Mouse (Mus musculus) heart, embryonic 15.5 days (tissue): ENCODE results near the gene Tada2b. TPM values are rescaled to one million over a fixed set of nuclear protein-coding genes. Genes with fewer than 3 reads are reported as not detected.

ENCODE experiments used
- ATAC-seq: fragments of 200-750 bp; cut with Nextera tagmentation; replicated peaks from 2 replicates; pipeline ENCODE4 v1.8.0; 2017; ENCODE audit warnings: low read depth, moderate TSS enrichment; ENCODE audit not compliant: insufficient number of reproducible peaks, insufficient read depth, low FRiP score
- H3K27ac ChIP-seq: fragments of 300-500 bp; sonication (generic); 2 replicates; pipeline ENCODE4 v1.5.1; 2015; ENCODE audit warnings: mild to moderate bottlenecking, inconsistent platforms
- H3K27me3 ChIP-seq: fragments of 300-500 bp; sonication (generic); 2 replicates; pipeline ENCODE4 v1.6.1; 2015; ENCODE audit warnings: inconsistent platforms
- H3K36me3 ChIP-seq: fragments of 300-500 bp; sonication (generic); 2 replicates; pipeline ENCODE4 v1.6.1; 2015; ENCODE audit warnings: mild to moderate bottlenecking, inconsistent platforms
- H3K4me1 ChIP-seq: fragments of 300-500 bp; sonication (generic); replicated peaks from 2 replicates; pipeline ENCODE4 v1.6.1; 2015; ENCODE audit warnings: inconsistent platforms
- H3K4me2 ChIP-seq: fragments of 300-500 bp; sonication (generic); 2 replicates; pipeline ENCODE4 v1.6.1; 2015; ENCODE audit warnings: inconsistent platforms, mild to moderate bottlenecking, moderate library complexity
- H3K4me3 ChIP-seq: fragments of 300-500 bp; sonication (generic); 2 replicates; pipeline ENCODE4 v1.5.1; 2015; ENCODE audit warnings: mild to moderate bottlenecking, inconsistent platforms
- H3K9ac ChIP-seq: fragments of 300-500 bp; sonication (generic); 2 replicates; pipeline ENCODE4 v1.6.1; 2015; ENCODE audit warnings: mild to moderate bottlenecking, inconsistent platforms
- H3K9me3 ChIP-seq: fragments of 300-500 bp; sonication (generic); replicated peaks from 2 replicates; pipeline ENCODE4 v1.6.1; 2016; ENCODE audit warnings: inconsistent platforms
- WGBS: fragments of 180-500 bp; shearing (Covaris S2); methylation state at CpG from one replicate; pipeline ENCODE4 v1.1.7; 2015; ENCODE audit warnings: mixed read lengths; 5-methylcytosine and 5-hydroxymethylcytosine counted together
- polyA plus RNA-seq: library from polyadenylated mRNA; unstranded; fragments of >200 nt; fragmentation: Nextera tagmentation; extraction: Ambion mirVana; gene quantifications from 2 replicates; pipeline ENCODE4 v1.2.1, GENCODE M21; 2015

The Tada2b gene
- polyA plus RNA-seq, 1 experiment from 2014 or later: 1.5 TPM

DNA sequence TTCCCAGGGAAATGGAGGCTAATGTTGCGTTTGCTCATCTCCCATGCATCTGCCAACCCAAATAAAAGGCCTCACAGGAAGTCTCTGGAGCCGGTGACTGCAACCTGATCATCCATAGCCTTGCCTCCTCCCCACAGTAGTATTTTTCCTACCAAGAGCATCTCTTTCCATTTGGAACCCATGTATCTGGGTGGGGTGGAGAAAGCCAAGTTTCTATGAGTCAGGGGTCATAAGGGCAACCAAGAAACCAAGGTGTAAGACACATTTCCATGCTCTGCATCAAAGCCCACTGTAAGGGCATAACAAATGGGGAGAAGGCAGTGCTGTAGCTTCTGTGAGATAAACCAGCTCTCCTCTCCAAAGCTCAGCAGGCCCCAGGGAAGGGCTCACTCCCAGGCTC, 22.9 kb downstream of the Tada2b start:
- H3K4me3 ChIP-seq: no peak overlapping the region
- no peak overlapping the region for H3K4me2 ChIP-seq
- H3K9me3 ChIP-seq: no peaks in the 10 kb centered on the region
- H3K4me1 ChIP-seq: peaks cover 14% of the 10 kb centered on the region
- 59% methylated on average over 2 of the region's 2 CpGs for WGBS
- H3K27ac ChIP-seq: no peak overlapping the region
- H3K36me3 ChIP-seq: no peaks in the 10 kb centered on the region
- H3K27me3 ChIP-seq: peaks cover 21% of the 10 kb centered on the region
- H3K9ac ChIP-seq: no peak overlapping the region
- no peak for ATAC-seq

DNA sequence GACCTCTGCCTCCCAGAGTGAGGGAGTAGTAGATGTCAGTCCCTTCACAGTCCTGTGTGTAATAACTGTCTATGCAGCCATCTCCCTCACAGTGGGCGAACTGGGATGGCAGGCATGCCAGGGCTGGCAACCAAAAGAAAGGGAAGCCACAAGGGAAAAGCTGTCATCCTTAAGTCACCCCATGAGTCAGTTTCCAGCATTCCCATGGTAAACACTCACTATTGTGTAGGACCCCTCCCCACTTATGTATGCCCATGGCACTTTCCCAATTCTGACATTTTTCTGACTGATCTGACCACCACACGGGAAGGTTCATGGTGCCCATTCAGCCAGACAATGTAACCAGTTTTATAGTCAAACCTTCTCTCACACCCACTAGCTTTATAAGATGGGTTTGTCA, 23.4 kb downstream of the Tada2b start:
- Histone ChIP-seq H3K9ac (no peak overlapping the region), H3K36me3 (no peaks in the 10 kb centered on the region), H3K4me1 (peaks cover 8% of the 10 kb centered on the region), H3K4me2 (no peak overlapping the region), H3K4me3 (no peak overlapping the region), H3K27me3 (peaks cover 24% of the 10 kb centered on the region), H3K9me3 (no peaks in the 10 kb centered on the region), H3K27ac (no peak overlapping the region)
- 85% methylated on average over 2 of the region's 2 CpGs for WGBS
- ATAC-seq: no peak

DNA sequence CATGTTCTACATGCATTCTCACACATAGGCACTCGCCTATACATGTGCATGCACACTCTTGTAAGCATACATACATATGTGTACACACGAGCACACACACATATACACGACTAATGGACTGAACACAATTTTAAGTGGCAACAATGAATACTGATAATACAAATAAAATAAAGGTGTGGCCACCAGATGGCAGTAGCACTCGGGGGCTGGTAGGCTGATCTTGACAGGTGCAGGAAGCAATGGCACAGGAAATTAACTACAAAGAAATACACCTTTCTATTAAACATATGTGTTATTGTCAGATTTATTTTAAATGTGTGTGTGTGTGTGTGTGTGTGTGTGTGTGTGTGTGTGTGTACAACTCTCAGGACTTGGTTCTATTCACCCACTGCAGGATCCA, 25.2 kb downstream of the Tada2b start:
- H3K36me3 ChIP-seq: no peaks in the 10 kb centered on the region
- H3K9me3 ChIP-seq: no peaks in the 10 kb centered on the region
- no peak for ATAC-seq
- H3K27me3 ChIP-seq: peaks cover 27% of the 10 kb centered on the region
- H3K4me1 ChIP-seq: peaks cover under 1% of the 10 kb centered on the region; the same call in 1 of the 2 replicates
- H3K9ac ChIP-seq: no peak overlapping the region
- H3K4me3 ChIP-seq: no peak overlapping the region
- 11% methylated on average over 4 of the region's 4 CpGs for WGBS
- H3K27ac ChIP-seq: no peak overlapping the region
- H3K4me2 ChIP-seq: no peak overlapping the region

- Histone ChIP-seq H3K27ac (no peak overlapping the region), H3K9me3 (no peaks in the 10 kb centered on the region), H3K9ac (no peak overlapping the region), H3K4me3 (no peak overlapping the region), H3K4me1 (no peaks in the 10 kb centered on the region), H3K27me3 (peaks cover 31% of the 10 kb centered on the region), H3K4me2 (no peak overlapping the region), H3K36me3 (no peaks in the 10 kb centered on the region)
- WGBS: 75% methylated on average over 4 of the region's 4 CpGs
- ATAC-seq: no peak
These were observed 26.4 kb downstream of the Tada2b start for GRCm38 (mm10) chr5:36457706-36458105.

DNA sequence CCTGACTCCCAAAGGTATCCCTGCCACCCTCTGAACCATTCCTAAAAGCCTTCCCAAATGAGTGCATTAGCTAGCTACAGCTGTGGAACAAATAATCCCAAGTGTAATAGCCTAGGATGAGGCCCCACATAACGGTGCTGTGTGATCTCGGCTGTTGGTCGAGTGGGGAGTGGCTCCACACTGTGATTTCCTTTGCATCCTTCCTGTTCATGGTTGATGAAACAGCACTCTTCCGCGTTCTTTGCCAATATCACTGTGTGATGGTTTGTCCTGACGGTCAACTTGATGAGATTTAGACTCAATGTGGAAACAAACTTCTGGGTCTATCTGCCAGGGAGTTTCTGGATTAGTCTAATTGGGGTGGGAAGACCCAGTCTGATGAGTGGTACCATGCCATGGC, 31.3 kb downstream of the Tada2b start:
- Histone ChIP-seq H3K27me3 (peaks cover 31% of the 10 kb centered on the region), H3K4me1 (peaks cover 25% of the 10 kb centered on the region), H3K4me2 (no peak overlapping the region), H3K9ac (no peak overlapping the region), H3K9me3 (no peaks in the 10 kb centered on the region), H3K27ac (no peak overlapping the region), H3K4me3 (no peak overlapping the region), H3K36me3 (no peaks in the 10 kb centered on the region)
- WGBS: 84% methylated on average over 6 of the region's 6 CpGs
- ATAC-seq: no peak

GRCm38 (mm10) chr5:36451872-36452389, 32.2 kb downstream of the Tada2b start:
- H3K9ac ChIP-seq: no peak overlapping the region
- peaks cover 25% of the 10 kb centered on the region for H3K4me1 ChIP-seq
- 71% methylated on average over 10 of the region's 10 CpGs for WGBS
- H3K36me3 ChIP-seq: no peaks in the 10 kb centered on the region
- H3K27me3 ChIP-seq: peaks cover 32% of the 10 kb centered on the region
- ATAC-seq: no peak
- H3K4me2 ChIP-seq: no peak overlapping the region
- H3K27ac ChIP-seq: no peak overlapping the region
- no peak overlapping the region for H3K4me3 ChIP-seq
- no peaks in the 10 kb centered on the region for H3K9me3 ChIP-seq

DNA sequence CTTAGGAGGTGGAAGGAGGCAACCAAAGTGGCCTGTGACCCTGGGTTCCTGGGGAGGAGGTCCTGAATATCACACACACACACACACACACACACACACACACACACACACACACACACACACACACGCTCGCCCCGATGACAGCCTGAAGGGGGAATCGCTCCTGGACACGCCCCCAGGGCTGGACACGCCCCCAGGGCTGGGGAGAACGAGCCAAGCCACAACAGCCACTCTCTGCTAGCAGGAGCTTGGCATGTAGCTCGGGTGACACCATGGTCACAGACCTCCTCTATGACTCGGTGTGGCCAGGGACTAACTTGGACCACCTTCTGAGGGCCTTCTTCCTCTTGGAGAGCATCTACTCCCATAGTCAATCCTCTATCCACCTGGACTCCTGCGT, 33.0 kb downstream of the Tada2b start:
- ATAC-seq: no peak
- Histone ChIP-seq H3K27ac (no peak overlapping the region), H3K9me3 (no peaks in the 10 kb centered on the region)

GRCm38 (mm10) chr5:36449710-36450358, 34.3 kb downstream of the Tada2b start:
- H3K4me3 ChIP-seq: 0 out of 2 replicates have a peak overlapping the region, but pooled peaks have one; percentile 13
- peak overlapping the region; percentile 84 for H3K27ac ChIP-seq
- no peak overlapping the region for H3K9ac ChIP-seq
- peaks cover 43% of the 10 kb centered on the region for H3K27me3 ChIP-seq
- H3K4me1 ChIP-seq: peaks cover 28% of the 10 kb centered on the region
- peak overlapping the region; percentile 50 for H3K4me2 ChIP-seq
- no peaks in the 10 kb centered on the region for H3K9me3 ChIP-seq
- ATAC-seq: peak; percentile 80
- WGBS: 34% methylated on average over 6 of the region's 6 CpGs
- no peaks in the 10 kb centered on the region for H3K36me3 ChIP-seq

More for the DNA sequence above, 33.0 kb downstream of the Tada2b start:
- WGBS: 22% methylated on average over 10 of the region's 10 CpGs
- Histone ChIP-seq H3K4me2 (no peak overlapping the region), H3K27me3 (peaks cover 32% of the 10 kb centered on the region), H3K9ac (no peak overlapping the region), H3K4me1 (peaks cover 25% of the 10 kb centered on the region), H3K4me3 (no peak overlapping the region), H3K36me3 (no peaks in the 10 kb centered on the region)

DNA sequence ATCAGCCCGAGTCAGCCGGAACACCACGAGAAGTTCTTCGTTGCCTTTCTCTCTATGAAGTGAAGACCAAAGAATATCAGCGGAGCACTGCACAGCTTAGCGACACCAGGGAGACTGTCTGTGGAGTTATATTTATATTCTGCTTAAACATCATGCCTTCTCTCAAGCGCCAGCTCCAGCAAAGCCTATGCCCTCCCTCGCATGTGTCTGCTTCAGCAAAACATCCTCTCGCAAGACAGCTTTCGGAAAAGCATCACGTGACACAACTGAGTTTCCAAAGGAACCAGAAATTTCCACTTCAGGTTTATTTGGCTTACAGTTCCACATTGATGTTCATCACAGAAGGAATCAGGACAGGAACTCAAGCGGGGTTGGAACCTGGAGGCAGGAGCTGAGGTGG, 36.2 kb downstream of the Tada2b start:
- no peak for ATAC-seq
- Histone ChIP-seq H3K4me2 (no peak overlapping the region), H3K27me3 (peaks cover 54% of the 10 kb centered on the region), H3K4me3 (no peak overlapping the region), H3K36me3 (no peaks in the 10 kb centered on the region), H3K4me1 (peaks cover 28% of the 10 kb centered on the region), H3K27ac (no peak overlapping the region), H3K9me3 (no peaks in the 10 kb centered on the region), H3K9ac (no peak overlapping the region)
- 87% methylated on average over 12 of the region's 12 CpGs for WGBS

DNA sequence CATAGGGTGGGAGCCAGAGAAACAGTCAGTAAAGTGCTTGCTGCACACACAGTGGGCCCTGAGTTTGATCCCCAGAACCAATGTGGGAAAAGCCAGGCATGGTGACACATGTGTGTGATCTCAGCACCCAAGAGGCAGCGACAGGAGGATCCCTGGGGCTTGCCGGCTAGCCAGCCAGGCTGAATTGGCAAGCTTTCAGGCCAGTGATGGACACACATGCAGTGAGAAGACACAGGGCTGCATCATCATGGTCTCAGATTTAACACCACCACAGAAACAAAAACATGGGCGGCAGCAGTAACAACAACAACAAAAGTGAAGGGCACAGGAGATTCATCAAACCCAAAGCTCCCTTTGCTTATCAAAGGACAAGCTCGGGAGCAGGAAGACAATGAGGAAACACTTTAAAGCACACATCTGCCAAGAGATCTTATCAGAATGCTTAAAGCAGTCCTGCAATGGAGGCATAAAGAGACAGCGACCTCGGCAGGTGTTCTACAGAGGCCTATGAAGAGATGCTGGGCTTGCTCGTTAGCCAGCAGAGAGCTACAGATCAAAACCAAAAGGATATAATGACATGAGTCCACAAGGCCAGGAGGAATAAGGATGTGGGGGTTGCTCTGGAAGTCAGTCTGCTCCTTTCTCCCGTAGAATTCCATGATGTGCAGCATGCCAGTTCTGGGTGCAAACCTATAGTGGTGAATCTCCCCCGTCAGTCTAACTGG, 37.8 kb downstream of the Tada2b start:
- no peak overlapping the region for H3K4me2 ChIP-seq
- H3K4me1 ChIP-seq: peaks cover 23% of the 10 kb centered on the region
- 41% methylated on average over 9 of the region's 9 CpGs for WGBS
- no peaks in the 10 kb centered on the region for H3K36me3 ChIP-seq
- peaks cover 61% of the 10 kb centered on the region for H3K27me3 ChIP-seq
- no peak overlapping the region for H3K27ac ChIP-seq
- no peaks in the 10 kb centered on the region for H3K9me3 ChIP-seq
- no peak for ATAC-seq
- no peak overlapping the region for H3K4me3 ChIP-seq
- H3K9ac ChIP-seq: no peak overlapping the region

- H3K4me1 ChIP-seq: peaks cover 12% of the 10 kb centered on the region
- peaks cover 62% of the 10 kb centered on the region for H3K27me3 ChIP-seq
- H3K27ac ChIP-seq: no peak overlapping the region
- no peak for ATAC-seq
- no peak overlapping the region for H3K4me3 ChIP-seq
- no peak overlapping the region for H3K4me2 ChIP-seq
- H3K9me3 ChIP-seq: no peaks in the 10 kb centered on the region
- no peak overlapping the region for H3K9ac ChIP-seq
- WGBS: 36% methylated on average over 8 of the region's 8 CpGs
- H3K36me3 ChIP-seq: no peaks in the 10 kb centered on the region
These were observed 39.1 kb downstream of the Tada2b start for GRCm38 (mm10) chr5:36445028-36445427.
